23 mouse cellular contexts compared by ENCODE assay signal in the genomic region with DNA sequence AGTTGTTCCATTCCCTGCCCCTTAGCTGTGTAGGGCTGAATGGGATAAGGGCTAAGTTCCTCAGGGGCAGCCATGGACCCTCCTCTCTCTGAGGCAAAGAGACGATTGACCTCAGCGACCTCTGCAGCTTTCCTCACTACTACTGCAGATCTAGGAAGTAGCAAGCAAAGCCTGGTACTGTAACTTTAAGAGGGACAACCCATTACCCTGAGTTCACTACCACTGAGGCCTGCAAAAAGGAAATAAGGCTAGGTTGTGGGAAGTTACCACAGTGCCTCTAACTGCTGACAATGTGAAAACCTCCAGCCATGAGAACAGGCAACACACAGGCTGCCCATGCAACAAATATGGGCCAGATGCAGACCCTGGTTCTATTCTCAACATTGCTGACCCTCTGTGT. TPM values are rescaled to one million over a fixed set of nuclear protein-coding genes. Genes with fewer than 3 reads are reported as not detected.
DNase-seq lines count a peak whose midpoint lies in the region; ATAC-seq and TF ChIP-seq lines count a peak whose summit lies in the region.
"Had no signal": no experiment of that assay in that cellular context is flagged by ENCODE, and none has a peak within 500 bp of the region (broad histone marks: within the 10 kb centered on the region; RNA-seq: fewer than 3 reads in every experiment).

A gene (plus strand): TSS at position 301 of the 400 bp plus-strand sequence.

- H3K9me3 ChIP-seq in hindbrain, embryonic 13.5 days: no peaks in the 10 kb centered on the region
- H3K9me3 ChIP-seq: embryonic facial prominence, embryonic 12.5 days; forebrain, embryonic 15.5 days; heart, embryonic 15.5 days; hindbrain, embryonic 10.5 days; intestine, embryonic 15.5 days had no signal

- WGBS in spleen, adult 2 months: 79% methylated on average over 2 of the region's 2 CpGs
- 72% methylated on average over 2 of the region's 2 CpGs for WGBS in bone marrow, adult 2 months
- 88% methylated on average over 2 of the region's 2 CpGs for WGBS in hindbrain, embryonic 13.5 days

- no peak for TF ChIP-seq CTCF in spleen, adult 2 months (IDR thresholded peaks at IDR 0.05; ENCODE audit: extremely low read depth, insufficient read depth, insufficient read length, insufficient replicate concordance)
- TF ChIP-seq CTCF in bone marrow, adult 2 months (IDR thresholded peaks at IDR 0.05; ENCODE audit: control insufficient read depth, insufficient read depth, low read length): no peak

- ATAC-seq in megakaryocyte, adult 5-6 weeks (ENCODE audit: poor library complexity, severe bottlenecking): peak; percentile 47
- no peak for ATAC-seq in hindbrain, embryonic 13.5 days (ENCODE audit: low FRiP score)
- ATAC-seq: forebrain, embryonic 15.5 days; hindbrain, embryonic 16.5 days; intestine, embryonic 15.5 days had no signal

- no peak within 1 kb of the TSS for H3K4me3 ChIP-seq in spleen, adult 2 months (ENCODE audit: extremely low read depth, insufficient read depth, insufficient read length)
- H3K4me3 ChIP-seq in bone marrow, adult 2 months (replicated peaks; ENCODE audit: control insufficient read depth, low read depth, low read length): peak within 1 kb of the TSS; percentile 3
- H3K4me3 ChIP-seq in hindbrain, embryonic 13.5 days: no peak within 1 kb of the TSS
- H3K4me3 ChIP-seq: embryonic facial prominence, embryonic 12.5 days; forebrain, embryonic 15.5 days; heart, embryonic 15.5 days; hindbrain, embryonic 10.5 days; intestine, embryonic 15.5 days had no signal

- no peak for TF ChIP-seq POLR2A in spleen, adult 2 months (IDR thresholded peaks at IDR 0.05; ENCODE audit: low read depth, low read length)
- no peak for TF ChIP-seq POLR2A in bone marrow, adult 2 months (IDR thresholded peaks at IDR 0.05; ENCODE audit: borderline replicate concordance, control insufficient read depth, low read depth, low read length)

- no peaks in the 10 kb centered on the region for H3K36me3 ChIP-seq in spleen, adult 2 months (ENCODE audit: control insufficient read depth, insufficient read depth, low read length)
- no peaks in the 10 kb centered on the region for H3K36me3 ChIP-seq in hindbrain, embryonic 13.5 days
- H3K36me3 ChIP-seq: embryonic facial prominence, embryonic 12.5 days; forebrain, embryonic 15.5 days; heart, embryonic 15.5 days; hindbrain, embryonic 10.5 days; intestine, embryonic 15.5 days had no signal

- DNase-seq in spleen, adult 2 months (ENCODE audit: low read depth in 1 of 2, low spot score in 2 of 2): no peak
- no peak for DNase-seq in spleen, postnatal 36 days (ENCODE audit: low spot score in 2 of 2)
- DNase-seq in kidney, postnatal 4 days: no peak
- DNase-seq in adrenal gland, adult (ENCODE audit: inconsistent age in 2 of 2, low spot score in 1 of 2): no peak
- DNase-seq: adrenal gland, postnatal 25 days; cerebellum, adult 11 months; cerebellum, adult 9-10 months; cerebellum, postnatal 25 days; gastrocnemius, postnatal 36 days; heart, postnatal 14 days had no signal

- no peaks in the 10 kb centered on the region for H3K4me1 ChIP-seq in spleen, adult 2 months (ENCODE audit: control insufficient read depth, insufficient read depth, insufficient read length)
- H3K4me1 ChIP-seq in bone marrow, adult 2 months (ENCODE audit: control insufficient read depth, insufficient read depth, low read length): no peaks in the 10 kb centered on the region; the same call in 1 of the 2 replicates
- no peaks in the 10 kb centered on the region for H3K4me1 ChIP-seq in hindbrain, embryonic 13.5 days (replicated peaks)
- H3K4me1 ChIP-seq: embryonic facial prominence, embryonic 12.5 days; forebrain, embryonic 15.5 days; heart, embryonic 15.5 days; hindbrain, embryonic 10.5 days; intestine, embryonic 15.5 days had no signal

- H3K27me3 ChIP-seq in spleen, adult 2 months (ENCODE audit: control insufficient read depth, insufficient read depth, low read length): no peaks in the 10 kb centered on the region
- no peaks in the 10 kb centered on the region for H3K27me3 ChIP-seq in hindbrain, embryonic 13.5 days
- H3K27me3 ChIP-seq: embryonic facial prominence, embryonic 12.5 days; forebrain, embryonic 15.5 days; heart, embryonic 15.5 days; intestine, embryonic 15.5 days had no signal

- H3K4me2 ChIP-seq in hindbrain, embryonic 13.5 days: no peak within 1 kb of the TSS
- H3K4me2 ChIP-seq: embryonic facial prominence, embryonic 12.5 days; forebrain, embryonic 15.5 days; heart, embryonic 11.5 days; heart, embryonic 15.5 days; intestine, embryonic 15.5 days had no signal

- no peak within 1 kb of the TSS for H3K9ac ChIP-seq in hindbrain, embryonic 13.5 days
- H3K9ac ChIP-seq: embryonic facial prominence, embryonic 12.5 days; forebrain, embryonic 15.5 days; heart, embryonic 15.5 days; intestine, embryonic 15.5 days had no signal

- H3K27ac ChIP-seq in spleen, adult 2 months (ENCODE audit: insufficient read depth, low read length): 0 out of 2 replicates have a peak within 1 kb of the TSS, but pooled peaks have one; percentile 21
- H3K27ac ChIP-seq in bone marrow, adult 2 months (ENCODE audit: control insufficient read depth, insufficient read depth, low read depth, low read length, poor library complexity): no peak within 1 kb of the TSS
- H3K27ac ChIP-seq in hindbrain, embryonic 13.5 days: no peak within 1 kb of the TSS
- H3K27ac ChIP-seq: embryonic facial prominence, embryonic 12.5 days; forebrain, embryonic 15.5 days; heart, embryonic 15.5 days; hindbrain, embryonic 10.5 days; intestine, embryonic 15.5 days had no signal

RNA-seq across cellular contexts. Expression of the gene that starts here (rescaled TPM):
- 3.5 and 5.2 TPM in 2 replicates for polyA plus RNA-seq in spleen, adult 2 months (2012; rRNA removed)
- polyA plus RNA-seq in bone marrow, adult 2 months (2011; ENCODE audit: insufficient read depth, insufficient read length, low replicate concordance, missing spikeins): not detected in 2 replicates
- total RNA-seq in megakaryocyte, adult 5-6 weeks (2015): 0.50 TPM in 1 of 2 replicates, not detected in the other
- 0.11 TPM in 1 of 2 replicates, not detected in the other for total RNA-seq in megakaryocyte, adult 5-6 weeks (2017)
- polyA plus RNA-seq in hindbrain, embryonic 13.5 days (2015; fragmentation: Nextera tagmentation; extraction: Ambion mirVana): not detected in 2 replicates
- total RNA-seq: adrenal gland, postnatal 25 days; gastrocnemius, adult 8-10 months; gastrocnemius, postnatal 36 days; MEL had no signal
- polyA plus RNA-seq: forebrain, embryonic 11.5 days; forebrain, embryonic 15.5 days; hindbrain, embryonic 16.5 days had no signal

Comparison
In these comparisons a context has a peak if more than half of its experiments do, and no peak if none do; other contexts are left out.
1. Peak in ATAC-seq in megakaryocyte, adult 5-6 weeks; RNA of the gene not detected or under 1 TPM.